Mouse (Mus musculus) cerebellum, postnatal 14 days (tissue): ENCODE results near the gene Ndufs7.

Experiments used
- DNase-seq, 2 experiments: peaks; one replicate each; pipeline ENCODE4 v3.0.0; 2021; ENCODE audit warnings: mixed read lengths in 2 of 2

The Ndufs7 gene

GRCm38 (mm10) chr10:80262776-80263365 is 13.9 kb downstream of the Ndufs7 start:
- no peak for DNase-seq

GRCm38 (mm10) chr10:80264341-80265148 is 15.6 kb downstream of the Ndufs7 start:
- DNase-seq = peak; percentile 99 to 100

- DNase-seq = no peak
These were observed 16.2 kb downstream of the Ndufs7 start for GRCm38 (mm10) chr10:80265149-80265486.

GRCm38 (mm10) chr10:80270099-80270498 is 21.2 kb downstream of the Ndufs7 start:
- DNase-seq = no peak

GRCm38 (mm10) chr10:80270734-80271181 is 21.8 kb downstream of the Ndufs7 start:
- DNase-seq = peak in 1 of 2 experiments; percentile 54

GRCm38 (mm10) chr10:80271186-80271843 is 22.4 kb downstream of the Ndufs7 start:
- DNase-seq = no peak

GRCm38 (mm10) chr10:80271870-80272585 is 23.1 kb downstream of the Ndufs7 start:
- no peak for DNase-seq

- no peak for DNase-seq
These were observed 24.9 kb downstream of the Ndufs7 start for GRCm38 (mm10) chr10:80273847-80274246.

- DNase-seq = no peak
These were observed 27.3 kb downstream of the Ndufs7 start for GRCm38 (mm10) chr10:80276238-80276637.

GRCm38 (mm10) chr10:80278390-80278789 is 29.5 kb downstream of the Ndufs7 start:
- no peak for DNase-seq

GRCm38 (mm10) chr10:80279273-80279672 is 30.4 kb downstream of the Ndufs7 start:
- no peak for DNase-seq

GRCm38 (mm10) chr10:80281304-80281703 is 32.4 kb downstream of the Ndufs7 start:
- no peak for DNase-seq

- DNase-seq = peak; percentile 51 to 55
These were observed 33.0 kb downstream of the Ndufs7 start for GRCm38 (mm10) chr10:80281921-80282371.

GRCm38 (mm10) chr10:80282481-80283441 is 33.8 kb downstream of the Ndufs7 start:
- DNase-seq = peak; percentile 16 to 46

GRCm38 (mm10) chr10:80285222-80286070 is 36.5 kb downstream of the Ndufs7 start:
- DNase-seq = no peak

GRCm38 (mm10) chr10:80288097-80288496 is 39.2 kb downstream of the Ndufs7 start:
- DNase-seq = no peak

- DNase-seq = no peak
These were observed 39.7 kb downstream of the Ndufs7 start for GRCm38 (mm10) chr10:80288657-80289056.

- peak; percentile 98 to 99 for DNase-seq
These were observed 43.6 kb downstream of the Ndufs7 start, which contains the start of gene Rps15 for GRCm38 (mm10) chr10:80292251-80293146. Gene Rps15 (plus strand): TSS chr10:80292453.

- DNase-seq = no peak
These were observed 44.4 kb downstream of the Ndufs7 start for GRCm38 (mm10) chr10:80293325-80293724.

- DNase-seq = no peak
These were observed 45.4 kb downstream of the Ndufs7 start for GRCm38 (mm10) chr10:80294311-80294710.
